Mouse (Mus musculus): Measurements from ENCODE around the gene Itgb3. TPM values are rescaled to one million over a fixed set of nuclear protein-coding genes. Genes with fewer than 3 reads are reported as not detected.

The Itgb3 gene
- total RNA-seq, 2 experiments from 2014 or later: 3.1 to 3.8 TPM

DNA sequence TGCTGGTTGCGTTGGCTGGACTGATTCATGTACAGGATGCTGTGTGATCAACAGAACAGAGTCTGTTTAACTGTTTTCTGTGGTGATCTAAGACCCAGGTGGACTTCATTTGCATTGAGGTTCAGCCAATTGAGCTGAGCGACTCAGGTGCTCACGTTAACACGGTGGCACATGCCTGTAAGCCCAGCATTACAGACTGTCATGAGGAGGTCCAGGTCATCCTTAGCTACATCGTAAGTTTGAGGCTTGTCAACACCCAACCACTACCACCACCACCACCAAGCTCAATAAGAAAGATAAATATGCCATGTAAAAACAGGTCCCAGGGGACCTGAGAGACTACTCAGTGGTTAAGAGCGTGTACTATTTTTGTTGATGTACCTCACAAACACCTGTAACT, 37.6 kb downstream of the Itgb3 start:
- intact Hi-C loops (cut with DNase I): no loop called here
- DNase-seq (ENCODE audit: low spot score): no peak

DNA sequence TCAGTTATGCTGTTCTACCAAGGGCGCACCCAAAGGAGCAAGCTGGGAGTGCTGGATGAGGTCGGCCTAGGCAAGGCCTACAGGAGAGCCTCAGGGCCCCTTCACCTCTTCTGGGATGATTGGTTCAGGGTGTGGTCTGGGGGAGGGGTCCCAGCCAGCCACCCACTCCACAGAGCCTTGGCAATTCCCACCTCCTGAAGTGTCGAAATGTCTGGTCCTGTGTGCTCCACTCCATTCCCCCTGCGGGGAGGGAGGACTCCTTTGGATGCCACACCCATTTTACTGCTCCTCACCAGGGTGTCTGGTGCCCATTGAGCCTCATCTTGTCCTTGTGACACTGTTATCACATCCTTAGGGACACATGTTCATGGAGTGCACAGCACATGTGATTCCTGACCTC, 38.4 kb downstream of the Itgb3 start:
- intact Hi-C loops (cut with DNase I): no loop called here
- no peak for DNase-seq (ENCODE audit: low spot score)

- DNase-seq (ENCODE audit: low spot score): no peak
- intact Hi-C loops (cut with DNase I): no loop called here
Observed at GRCm38 (mm10) chr11:104646611-104647010, 38.8 kb downstream of the Itgb3 start.

DNA sequence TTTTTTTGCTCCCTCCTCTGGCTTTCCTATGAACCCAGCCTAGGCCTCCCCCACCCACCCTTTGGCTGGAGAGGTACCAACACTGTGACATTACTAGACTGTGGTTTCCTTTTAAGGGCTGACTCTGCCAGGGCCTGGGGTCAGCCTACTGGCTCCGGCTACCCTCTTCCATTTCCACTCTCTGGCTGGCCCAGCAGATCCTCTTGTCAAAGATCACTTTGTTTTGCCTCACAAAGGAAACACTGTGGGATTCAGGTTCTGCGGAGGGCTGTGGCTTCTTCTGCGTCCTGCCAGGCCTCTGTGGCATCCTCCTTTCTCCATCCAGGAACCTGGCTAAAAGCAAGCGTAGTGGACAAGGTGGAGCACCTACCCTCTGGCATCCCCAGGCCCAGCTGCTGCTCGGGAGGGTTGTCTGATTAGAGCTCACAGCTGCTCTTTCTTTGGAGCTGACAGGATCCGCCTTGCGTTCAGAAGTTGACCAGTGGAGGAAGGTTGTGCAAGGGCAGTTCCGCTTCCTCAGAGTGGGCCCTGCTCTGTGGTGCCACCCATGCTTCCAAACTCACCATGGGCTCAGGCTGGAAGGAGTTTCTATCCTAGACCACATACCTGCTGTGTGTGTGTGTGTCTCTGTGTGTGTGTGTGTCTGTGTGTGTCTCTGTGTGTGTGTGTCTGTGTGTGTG, 39.5 kb downstream of the Itgb3 start:
- intact Hi-C loops (cut with DNase I): no loop called here
- no peak for DNase-seq (ENCODE audit: low spot score)

DNA sequence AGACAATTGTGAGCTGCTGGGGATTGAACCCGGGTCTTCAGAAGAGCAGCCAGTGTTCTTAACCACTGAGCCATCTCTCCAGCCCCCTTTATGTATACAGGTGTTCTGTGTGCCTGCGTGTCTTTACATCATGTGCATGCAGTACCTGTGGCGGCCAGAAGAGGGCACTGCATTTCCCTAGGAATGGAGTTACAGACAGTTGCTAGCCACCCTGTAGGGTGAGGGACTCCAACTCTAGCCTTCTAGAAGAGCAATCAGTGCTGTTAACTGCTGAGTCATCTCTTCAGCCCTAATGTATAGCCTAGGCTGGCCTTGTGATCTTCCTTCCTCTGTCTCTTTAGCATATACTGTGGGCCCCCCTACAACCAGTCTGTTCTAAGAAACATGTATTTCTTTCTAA, 40.8 kb downstream of the Itgb3 start:
- intact Hi-C loops (cut with DNase I): no loop called here
- DNase-seq (ENCODE audit: low spot score): no peak

- no peak for DNase-seq (ENCODE audit: low spot score)
- intact Hi-C loops (cut with DNase I): no loop called here
Observed at GRCm38 (mm10) chr11:104660599-104660998, 52.8 kb downstream of the Itgb3 start.

GRCm38 (mm10) chr11:104661106-104661505, 53.3 kb downstream of the Itgb3 start:
- intact Hi-C loops (cut with DNase I): no loop called here
- DNase-seq (ENCODE audit: low spot score): no peak

DNA sequence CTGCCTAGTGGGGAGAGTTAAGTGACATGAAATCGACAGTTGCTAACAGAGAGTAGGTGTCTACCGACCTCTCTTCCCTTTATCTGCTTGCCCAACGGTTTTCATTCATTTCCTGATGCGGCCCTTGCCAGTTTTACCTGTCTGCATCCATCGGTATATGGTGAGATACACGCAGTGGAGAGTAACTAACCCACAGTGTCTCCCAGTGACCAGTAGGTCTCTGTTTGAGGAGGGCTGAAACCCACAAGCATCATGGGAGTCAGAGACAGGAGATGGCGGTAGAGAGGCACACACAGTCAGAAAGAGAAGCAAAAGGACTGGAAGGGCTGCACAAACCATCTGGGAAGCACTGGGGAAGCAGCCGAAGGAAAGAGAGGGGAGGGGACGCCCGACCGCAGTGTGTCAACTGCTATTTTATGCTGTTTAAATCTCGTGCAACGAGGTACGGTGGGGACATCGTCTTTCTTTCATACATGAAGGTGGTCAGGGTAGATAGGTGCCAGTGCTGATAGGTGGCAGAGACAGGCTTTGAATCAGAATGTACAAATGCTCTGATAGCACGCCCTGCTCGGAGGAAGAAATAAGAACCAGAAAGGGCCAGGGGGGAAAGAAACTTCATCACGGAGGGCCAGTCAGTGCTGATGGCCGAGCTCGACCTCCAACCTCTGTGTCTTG, 53.9 kb downstream of the Itgb3 start:
- intact Hi-C loops (cut with DNase I): no loop called here
- DNase-seq (ENCODE audit: low spot score): no peak

DNA sequence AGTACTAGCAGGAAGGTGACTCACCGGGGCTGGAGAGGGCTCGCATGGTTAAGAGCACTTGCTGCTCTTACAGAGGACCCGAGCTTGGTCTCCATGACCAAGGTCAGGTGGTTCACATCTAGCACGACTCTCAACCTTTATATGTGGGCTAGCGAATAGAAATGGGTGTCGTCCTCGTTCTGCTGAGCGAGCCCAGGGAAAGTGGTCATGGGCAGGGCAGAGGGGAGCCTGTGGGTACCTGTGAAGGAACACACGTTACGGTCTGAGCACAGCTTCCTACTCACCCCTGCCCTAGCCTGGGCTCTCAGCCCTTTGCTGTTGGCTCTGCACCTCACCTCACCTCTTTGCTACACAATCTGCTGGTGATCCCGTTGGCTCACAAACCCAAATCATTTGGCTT, 54.8 kb downstream of the Itgb3 start:
- intact Hi-C loops (cut with DNase I): no loop called here
- no peak for DNase-seq (ENCODE audit: low spot score)

- no peak for DNase-seq (ENCODE audit: low spot score)
- intact Hi-C loops (cut with DNase I): no loop called here
Observed at GRCm38 (mm10) chr11:104663241-104663877, 55.6 kb downstream of the Itgb3 start.

- intact Hi-C loops (cut with DNase I): no loop called here
- DNase-seq (ENCODE audit: low spot score): no peak
Observed at GRCm38 (mm10) chr11:104663878-104664261, 56.1 kb downstream of the Itgb3 start.

GRCm38 (mm10) chr11:104664441-104664840, 56.6 kb downstream of the Itgb3 start:
- DNase-seq (ENCODE audit: low spot score): no peak
- intact Hi-C loops (cut with DNase I): no loop called here

GRCm38 (mm10) chr11:104667399-104667798, 59.6 kb downstream of the Itgb3 start:
- no peak for DNase-seq (ENCODE audit: low spot score)
- intact Hi-C loops (cut with DNase I): no loop called here

- no peak for DNase-seq (ENCODE audit: low spot score)
- intact Hi-C loops (cut with DNase I): no loop called here
Observed at GRCm38 (mm10) chr11:104673412-104673811, 65.6 kb downstream of the Itgb3 start.

DNA sequence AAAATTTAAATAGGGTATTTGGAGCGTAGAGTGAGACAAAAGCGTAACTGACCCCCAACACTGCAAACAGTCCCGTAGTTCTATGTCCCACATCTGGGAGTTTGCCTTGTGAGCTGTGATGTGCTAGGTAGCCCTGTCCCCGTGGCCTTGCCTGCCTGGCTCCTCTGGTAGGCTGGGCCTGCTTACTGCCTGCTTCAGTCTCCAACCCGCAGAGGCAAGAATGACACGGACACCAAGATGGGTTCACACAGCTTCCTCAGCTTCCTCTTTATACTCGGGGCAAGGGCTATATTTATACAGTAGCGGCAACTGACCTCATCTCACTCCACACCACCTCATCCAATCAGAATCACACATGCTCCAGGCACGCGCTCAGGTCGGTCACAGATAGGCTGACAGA, 67.0 kb downstream of the Itgb3 start:
- DNase-seq (ENCODE audit: low spot score): no peak
- intact Hi-C loops (cut with DNase I): no loop called here

- intact Hi-C loops (cut with DNase I): no loop called here
- no peak for DNase-seq (ENCODE audit: low spot score)
Observed at GRCm38 (mm10) chr11:104685548-104685947, 77.7 kb downstream of the Itgb3 start, which contains the start of gene Gm11639. Gene Gm11639 (plus strand): TSS chr11:104685707.

DNA sequence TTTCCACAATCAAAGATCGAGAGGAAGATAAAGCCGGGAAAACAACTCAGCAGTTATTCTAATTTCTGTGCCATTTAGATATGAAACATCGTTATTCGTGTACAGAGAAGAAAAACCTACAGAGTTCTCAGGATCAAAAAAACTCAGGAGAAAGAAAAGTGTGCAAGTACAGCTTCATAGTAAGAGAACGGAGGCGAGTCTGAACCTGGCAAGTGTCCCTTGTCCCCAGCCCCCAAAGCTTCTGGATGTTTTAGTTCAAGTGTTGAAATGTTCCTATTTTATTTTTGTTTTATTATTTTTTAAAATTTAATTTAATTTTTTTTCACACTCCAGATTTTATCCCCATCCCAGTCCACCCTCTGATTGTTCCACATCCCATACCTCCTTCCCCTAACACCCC, 85.4 kb downstream of the Itgb3 start:
- no peak for DNase-seq (ENCODE audit: low spot score)
- intact Hi-C loops (cut with DNase I): no loop called here

DNA sequence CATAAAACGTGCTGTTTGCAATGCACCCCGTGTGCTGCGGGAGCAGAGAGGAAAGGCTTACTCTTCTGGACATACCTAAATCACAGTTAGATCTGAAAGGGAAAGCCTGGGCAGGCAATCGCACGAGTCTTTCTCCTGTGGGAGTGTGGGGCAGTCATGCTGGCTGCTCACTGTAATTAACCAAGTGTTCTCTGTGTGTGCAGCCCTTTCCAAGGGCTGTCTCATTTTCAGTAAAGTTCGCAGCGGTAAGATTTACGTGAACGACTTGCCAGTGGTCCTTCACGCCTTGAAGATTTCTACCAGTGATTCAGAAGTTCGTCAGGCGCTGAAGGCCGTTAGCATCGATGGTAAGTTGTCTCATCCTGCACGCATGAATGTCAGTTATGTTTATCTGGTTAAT, 96.3 kb downstream of the Itgb3 start:
- DNase-seq (ENCODE audit: low spot score): no peak
- intact Hi-C loops (cut with DNase I): no loop called here

DNA sequence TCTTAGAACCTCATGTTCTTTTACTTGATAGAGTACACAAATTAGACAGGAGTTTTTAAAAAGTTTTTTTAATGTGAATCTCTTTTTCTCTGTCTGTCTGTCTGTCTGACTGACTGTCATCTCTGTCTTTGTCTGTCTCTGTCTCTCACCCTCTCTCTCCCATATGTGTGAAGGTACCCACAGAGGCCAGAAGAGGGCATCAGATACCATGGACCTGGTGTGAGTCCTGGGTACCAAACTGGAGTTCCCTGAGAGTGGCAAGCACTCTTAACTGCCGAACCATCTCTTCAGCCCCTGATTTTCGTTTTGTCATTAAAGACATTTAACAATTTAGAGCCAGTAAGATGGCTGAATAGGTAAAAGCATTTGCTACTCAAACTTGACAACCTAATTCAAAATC, 99.3 kb downstream of the Itgb3 start:
- no peak for DNase-seq (ENCODE audit: low spot score)
- intact Hi-C loops (cut with DNase I): no loop called here

Data from heart, postnatal 25 days (tissue).